Mouse (Mus musculus): ENCODE measurements around the gene Vwa8. TPM values are rescaled to one million over a fixed set of nuclear protein-coding genes. Genes with fewer than 3 reads are reported as not detected.

Gene Vwa8
- polyA plus RNA-seq, 1 experiment from 2014 or later, result 5.5 TPM

GRCm38 (mm10) chr14:79227955-79228354 is 379.1 kb downstream of the Vwa8 start:
- Histone ChIP-seq H3K4me1 (ENCODE audit: control insufficient read depth, insufficient read depth, low read length) (no peaks in the 10 kb centered on the region), H3K4me3 (ENCODE audit: low read depth, low read length) (no peak overlapping the region), H3K4me2 (ENCODE audit: low read length) (no peak overlapping the region), H3K36me3 (ENCODE audit: control insufficient read depth, insufficient read depth, low read length) (no peaks in the 10 kb centered on the region), H3K27me3 (replicated peaks; ENCODE audit: control insufficient read depth, insufficient read depth, low read length) (no peaks in the 10 kb centered on the region), H3K27ac (ENCODE audit: low read depth, low read length) (no peak overlapping the region), H3K9me3 (replicated peaks; ENCODE audit: control insufficient read depth, low read length) (no peaks in the 10 kb centered on the region), H3K9ac (ENCODE audit: low read length) (no peak overlapping the region)
- no peak for DNase-seq (ENCODE audit: low spot score)
- WGBS, result 85% methylated on average over 4 of the region's 4 CpGs
- ATAC-seq, result no peak

- no peak overlapping the region for H3K9ac ChIP-seq (ENCODE audit: low read length)
- no peak overlapping the region for H3K4me3 ChIP-seq (ENCODE audit: low read depth, low read length)
- DNase-seq (ENCODE audit: low spot score) (no peak), ATAC-seq (no peak)
- H3K4me2 ChIP-seq (ENCODE audit: low read length), result no peak overlapping the region
- no peaks in the 10 kb centered on the region for H3K27me3 ChIP-seq (replicated peaks; ENCODE audit: control insufficient read depth, insufficient read depth, low read length)
- H3K27ac ChIP-seq (ENCODE audit: low read depth, low read length), result no peak overlapping the region
- H3K9me3 ChIP-seq (replicated peaks; ENCODE audit: control insufficient read depth, low read length), result no peaks in the 10 kb centered on the region
- H3K36me3 ChIP-seq (ENCODE audit: control insufficient read depth, insufficient read depth, low read length), result no peaks in the 10 kb centered on the region
- WGBS, result 94% methylated on average over 4 of the region's 4 CpGs
- no peaks in the 10 kb centered on the region for H3K4me1 ChIP-seq (ENCODE audit: control insufficient read depth, insufficient read depth, low read length)
These were observed 382.8 kb downstream of the Vwa8 start for GRCm38 (mm10) chr14:79231677-79232076.

GRCm38 (mm10) chr14:79233697-79234096 is 384.8 kb downstream of the Vwa8 start:
- DNase-seq (ENCODE audit: low spot score) (no peak), ATAC-seq (no peak)
- Histone ChIP-seq H3K36me3 (ENCODE audit: control insufficient read depth, insufficient read depth, low read length) (no peaks in the 10 kb centered on the region), H3K9me3 (replicated peaks; ENCODE audit: control insufficient read depth, low read length) (no peaks in the 10 kb centered on the region), H3K4me2 (ENCODE audit: low read length) (no peak overlapping the region), H3K9ac (ENCODE audit: low read length) (no peak overlapping the region), H3K4me3 (ENCODE audit: low read depth, low read length) (no peak overlapping the region), H3K27ac (ENCODE audit: low read depth, low read length) (no peak overlapping the region), H3K4me1 (ENCODE audit: control insufficient read depth, insufficient read depth, low read length) (no peaks in the 10 kb centered on the region), H3K27me3 (replicated peaks; ENCODE audit: control insufficient read depth, insufficient read depth, low read length) (no peaks in the 10 kb centered on the region)
- 96% methylated on average over 5 of the region's 5 CpGs for WGBS

- 96% methylated on average over 2 of the region's 2 CpGs for WGBS
These were observed 385.7 kb downstream of the Vwa8 start for GRCm38 (mm10) chr14:79234513-79234912.

GRCm38 (mm10) chr14:79235157-79235556 is 386.3 kb downstream of the Vwa8 start:
- Histone ChIP-seq H3K9me3 (replicated peaks; ENCODE audit: control insufficient read depth, low read length) (no peaks in the 10 kb centered on the region), H3K9ac (ENCODE audit: low read length) (no peak overlapping the region), H3K4me2 (ENCODE audit: low read length) (no peak overlapping the region), H3K36me3 (ENCODE audit: control insufficient read depth, insufficient read depth, low read length) (no peaks in the 10 kb centered on the region), H3K4me1 (ENCODE audit: control insufficient read depth, insufficient read depth, low read length) (no peaks in the 10 kb centered on the region), H3K4me3 (ENCODE audit: low read depth, low read length) (no peak overlapping the region), H3K27ac (ENCODE audit: low read depth, low read length) (no peak overlapping the region), H3K27me3 (replicated peaks; ENCODE audit: control insufficient read depth, insufficient read depth, low read length) (no peaks in the 10 kb centered on the region)
- WGBS, result 66% methylated on average over 5 of the region's 5 CpGs
- ATAC-seq (no peak), DNase-seq (ENCODE audit: low spot score) (no peak)

More at GRCm38 (mm10) chr14:79234513-79234912, 385.7 kb downstream of the Vwa8 start:
- Histone ChIP-seq H3K4me1 (ENCODE audit: control insufficient read depth, insufficient read depth, low read length) (no peaks in the 10 kb centered on the region), H3K4me3 (ENCODE audit: low read depth, low read length) (no peak overlapping the region), H3K9me3 (replicated peaks; ENCODE audit: control insufficient read depth, low read length) (no peaks in the 10 kb centered on the region), H3K9ac (ENCODE audit: low read length) (no peak overlapping the region), H3K27ac (ENCODE audit: low read depth, low read length) (no peak overlapping the region), H3K36me3 (ENCODE audit: control insufficient read depth, insufficient read depth, low read length) (no peaks in the 10 kb centered on the region), H3K27me3 (replicated peaks; ENCODE audit: control insufficient read depth, insufficient read depth, low read length) (no peaks in the 10 kb centered on the region), H3K4me2 (ENCODE audit: low read length) (no peak overlapping the region)
- DNase-seq (ENCODE audit: low spot score) (no peak), ATAC-seq (no peak)

- Histone ChIP-seq H3K36me3 (ENCODE audit: control insufficient read depth, insufficient read depth, low read length) (no peaks in the 10 kb centered on the region), H3K9me3 (replicated peaks; ENCODE audit: control insufficient read depth, low read length) (0 out of 2 replicates have a peak, but pooled peaks cover 3% of the 10 kb centered on the region), H3K4me3 (ENCODE audit: low read depth, low read length) (no peak overlapping the region), H3K27me3 (replicated peaks; ENCODE audit: control insufficient read depth, insufficient read depth, low read length) (no peaks in the 10 kb centered on the region), H3K4me1 (ENCODE audit: control insufficient read depth, insufficient read depth, low read length) (no peaks in the 10 kb centered on the region), H3K9ac (ENCODE audit: low read length) (no peak overlapping the region), H3K4me2 (ENCODE audit: low read length) (no peak overlapping the region), H3K27ac (ENCODE audit: low read depth, low read length) (no peak overlapping the region)
- ATAC-seq, result no peak
- DNase-seq (ENCODE audit: low spot score), result no peak
- 80% methylated on average over 6 of the region's 6 CpGs for WGBS
These were observed 387.4 kb downstream of the Vwa8 start for GRCm38 (mm10) chr14:79236261-79236660.

GRCm38 (mm10) chr14:79239402-79239801 is 390.6 kb downstream of the Vwa8 start:
- Histone ChIP-seq H3K4me2 (ENCODE audit: low read length) (no peak overlapping the region), H3K4me1 (ENCODE audit: control insufficient read depth, insufficient read depth, low read length) (peaks cover 2% of the 10 kb centered on the region; the same call in 1 of the 2 replicates), H3K27me3 (replicated peaks; ENCODE audit: control insufficient read depth, insufficient read depth, low read length) (no peaks in the 10 kb centered on the region), H3K4me3 (ENCODE audit: low read depth, low read length) (no peak overlapping the region), H3K27ac (ENCODE audit: low read depth, low read length) (no peak overlapping the region), H3K36me3 (ENCODE audit: control insufficient read depth, insufficient read depth, low read length) (no peaks in the 10 kb centered on the region), H3K9ac (ENCODE audit: low read length) (no peak overlapping the region), H3K9me3 (replicated peaks; ENCODE audit: control insufficient read depth, low read length) (0 out of 2 replicates have a peak, but pooled peaks cover 3% of the 10 kb centered on the region)
- DNase-seq (ENCODE audit: low spot score) (no peak), ATAC-seq (no peak)
- WGBS, result 90% methylated on average over 12 of the region's 12 CpGs

- no peaks in the 10 kb centered on the region for H3K27me3 ChIP-seq (replicated peaks; ENCODE audit: control insufficient read depth, insufficient read depth, low read length)
- H3K36me3 ChIP-seq (ENCODE audit: control insufficient read depth, insufficient read depth, low read length), result no peaks in the 10 kb centered on the region
- DNase-seq (ENCODE audit: low spot score), result no peak
- H3K4me2 ChIP-seq (ENCODE audit: low read length), result no peak overlapping the region
- H3K4me3 ChIP-seq (ENCODE audit: low read depth, low read length), result no peak overlapping the region
- 0 out of 2 replicates have a peak, but pooled peaks cover 3% of the 10 kb centered on the region for H3K9me3 ChIP-seq (replicated peaks; ENCODE audit: control insufficient read depth, low read length)
- ATAC-seq, result no peak
- WGBS, result 88% methylated on average over 4 of the region's 4 CpGs
- peaks cover 3% of the 10 kb centered on the region; the same call in 1 of the 2 replicates for H3K4me1 ChIP-seq (ENCODE audit: control insufficient read depth, insufficient read depth, low read length)
- H3K27ac ChIP-seq (ENCODE audit: low read depth, low read length), result no peak overlapping the region
- no peak overlapping the region for H3K9ac ChIP-seq (ENCODE audit: low read length)
These were observed 392.3 kb downstream of the Vwa8 start for GRCm38 (mm10) chr14:79241057-79241570.

GRCm38 (mm10) chr14:79241656-79242385 is 393.0 kb downstream of the Vwa8 start:
- no peaks in the 10 kb centered on the region for H3K27me3 ChIP-seq (replicated peaks; ENCODE audit: control insufficient read depth, insufficient read depth, low read length)
- 0 out of 2 replicates have a peak, but pooled peaks cover 3% of the 10 kb centered on the region for H3K9me3 ChIP-seq (replicated peaks; ENCODE audit: control insufficient read depth, low read length)
- ATAC-seq (no peak), DNase-seq (ENCODE audit: low spot score) (no peak)
- H3K27ac ChIP-seq (ENCODE audit: low read depth, low read length), result no peak overlapping the region
- H3K9ac ChIP-seq (ENCODE audit: low read length), result no peak overlapping the region
- 85% methylated on average over 6 of the region's 6 CpGs for WGBS
- H3K4me3 ChIP-seq (ENCODE audit: low read depth, low read length), result no peak overlapping the region
- H3K36me3 ChIP-seq (ENCODE audit: control insufficient read depth, insufficient read depth, low read length), result no peaks in the 10 kb centered on the region
- no peak overlapping the region for H3K4me2 ChIP-seq (ENCODE audit: low read length)
- peaks cover 3% of the 10 kb centered on the region; the same call in 1 of the 2 replicates for H3K4me1 ChIP-seq (ENCODE audit: control insufficient read depth, insufficient read depth, low read length)

All from forebrain, embryonic 14.5 days (tissue).